Mouse (Mus musculus) kidney, adult 2 months (tissue): Measurements from ENCODE around the gene Dnajb2.

ENCODE experiments used
- CTCF ChIP-seq: fragments of 200-500 bp; conservative IDR thresholded peaks from 2 replicates; pipeline ENCODE4 v1.5.1; 2011; ENCODE audit warnings: low read depth, mild to moderate bottlenecking, control low read depth, low read length, moderate library complexity, mixed read lengths; ENCODE audit not compliant: insufficient read depth, insufficient read length
- POLR2A ChIP-seq: fragments of 200-500 bp; IDR thresholded peaks from one replicate; pipeline ENCODE4 v1.6.1; 2011; ENCODE audit warnings: low read depth, low read length, control low read depth

DNA sequence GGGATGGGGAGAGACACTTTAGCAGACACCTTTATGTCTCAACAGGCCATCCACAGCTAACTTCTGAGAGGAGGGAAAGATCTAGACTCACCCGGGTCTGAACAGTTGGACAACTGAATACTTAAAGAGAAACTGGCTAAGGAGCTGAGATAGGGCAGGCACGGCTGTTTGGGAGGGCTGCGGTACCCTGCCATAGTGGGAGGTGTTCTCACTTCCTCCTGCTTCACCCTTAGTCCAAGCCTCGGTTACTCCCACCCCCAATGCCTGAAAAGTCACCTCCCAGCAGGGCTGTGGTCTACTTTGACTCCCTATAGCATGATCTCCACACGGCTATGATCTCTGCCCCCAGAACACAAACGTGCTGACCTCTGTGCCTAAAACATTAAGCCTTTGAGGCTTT lies 12.7 kb upstream of the Dnajb2 start:
- TF ChIP-seq CTCF (no peak), POLR2A (no peak)
